Mouse (Mus musculus) heart, embryonic 16.5 days (tissue): ENCODE results near the gene Rpap3. TPM values are rescaled to one million over a fixed set of nuclear protein-coding genes. Genes with fewer than 3 reads are reported as not detected.

Experiments
- ATAC-seq: fragments of 200-750 bp; cut with Nextera tagmentation; replicated peaks from 2 replicates; pipeline ENCODE4 v1.8.0; 2017; ENCODE audit warnings: moderate number of reproducible peaks; ENCODE audit not compliant: insufficient read depth, low FRiP score; ENCODE audit errors: extremely low read depth
- H3K27ac ChIP-seq: fragments of 300-500 bp; sonication (generic); 2 replicates; pipeline ENCODE4 v1.5.1; 2014; ENCODE audit warnings: mild to moderate bottlenecking, low read length, control low read depth, moderate library complexity
- H3K27me3 ChIP-seq: fragments of 300-500 bp; sonication (generic); 2 replicates; pipeline ENCODE4 v1.6.1; 2014; ENCODE audit warnings: low read length, mixed read lengths; ENCODE audit not compliant: control insufficient read depth, insufficient read depth
- H3K36me3 ChIP-seq: fragments of 300-500 bp; sonication (generic); 2 replicates; pipeline ENCODE4 v1.6.1; 2014; ENCODE audit not compliant: control insufficient read depth, insufficient read depth
- H3K4me1 ChIP-seq: fragments of 300-500 bp; sonication (generic); 2 replicates; pipeline ENCODE4 v1.6.1; 2014; ENCODE audit warnings: low read length, mixed read lengths; ENCODE audit not compliant: control insufficient read depth, insufficient read depth
- H3K4me2 ChIP-seq: fragments of 300-500 bp; sonication (generic); 2 replicates; pipeline ENCODE4 v1.6.1; 2014; ENCODE audit warnings: low read depth, mild to moderate bottlenecking, control low read depth, low read length
- H3K4me3 ChIP-seq: fragments of 300-500 bp; sonication (generic); 2 replicates; pipeline ENCODE4 v1.5.1; 2014; ENCODE audit warnings: mild to moderate bottlenecking, control low read depth, low read length
- H3K9ac ChIP-seq: fragments of 300-500 bp; sonication (generic); 2 replicates; pipeline ENCODE4 v1.6.1; 2014; ENCODE audit warnings: low read length, control low read depth
- H3K9me3 ChIP-seq: fragments of 300-500 bp; sonication (generic); replicated peaks from 2 replicates; pipeline ENCODE4 v1.6.1; 2016; ENCODE audit warnings: low read length; ENCODE audit not compliant: control insufficient read depth
- WGBS: fragments of 180-500 bp; shearing (Covaris S2); extraction: QIAGEN DNeasy Blood & Tissue Kit; methylation state at CpG from one replicate; pipeline ENCODE4 v1.1.7; 2014; 5-methylcytosine and 5-hydroxymethylcytosine counted together
- polyA plus RNA-seq: library from polyadenylated mRNA; unstranded; fragments of >200 nt; fragmentation: Nextera tagmentation; extraction: Ambion mirVana; gene quantifications from 2 replicates; pipeline ENCODE4 v1.2.1, GENCODE M21; 2015

Gene Rpap3
- polyA plus RNA-seq, 1 experiment from 2014 or later = 22.9 TPM

DNA sequence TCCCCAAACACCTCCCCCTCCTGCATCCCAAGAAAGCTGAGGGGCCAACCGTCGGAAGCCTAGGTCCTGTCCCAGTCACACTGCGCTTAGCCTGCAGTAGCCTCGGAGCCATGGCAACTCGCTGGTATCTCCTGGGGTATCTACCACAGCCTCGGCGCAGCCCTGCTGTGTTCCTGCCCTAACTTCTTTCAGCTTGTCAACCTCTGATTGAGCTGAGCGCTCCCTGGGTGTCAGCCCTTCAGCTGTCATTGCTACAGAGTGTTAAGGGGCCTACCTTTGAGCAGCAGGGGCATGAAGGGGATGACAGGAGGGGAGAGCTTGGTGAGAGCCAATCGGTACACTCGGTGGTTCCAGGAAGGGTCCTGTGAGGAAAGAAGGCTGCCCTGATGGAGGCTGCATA lies 42.7 kb upstream of the Rpap3 start:
- Histone ChIP-seq H3K9me3 (no peaks in the 10 kb centered on the region), H3K4me3 (peak overlapping the region; percentile 26; the same call in 1 of the 2 replicates), H3K9ac (peak overlapping the region; percentile 48), H3K4me2 (peak overlapping the region; percentile 36), H3K36me3 (no peaks in the 10 kb centered on the region), H3K27me3 (no peaks in the 10 kb centered on the region), H3K4me1 (peaks cover 38% of the 10 kb centered on the region), H3K27ac (peak overlapping the region; percentile 76)
- peak; percentile 65 for ATAC-seq
- WGBS = 28% methylated on average over 10 of the region's 10 CpGs

DNA sequence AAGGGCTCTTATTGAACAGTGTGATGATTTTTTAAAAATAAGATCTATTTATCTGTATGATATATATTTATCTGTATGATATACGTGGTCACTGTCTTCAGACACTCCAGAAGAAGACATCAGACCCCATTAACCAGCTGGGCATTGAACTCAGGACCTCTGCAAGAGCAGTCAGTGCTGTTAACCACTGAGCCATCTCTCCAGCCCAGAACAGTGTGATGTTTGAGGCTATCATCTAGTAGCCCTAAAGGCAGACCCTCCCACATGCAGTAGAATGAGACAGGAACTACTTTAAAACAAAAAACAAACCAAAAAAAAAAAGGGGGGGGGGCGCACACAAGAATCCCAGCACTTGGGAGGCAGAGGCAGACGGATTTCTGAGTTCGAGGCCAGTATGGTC lies 41.9 kb upstream of the Rpap3 start:
- H3K36me3 ChIP-seq = no peaks in the 10 kb centered on the region
- H3K9me3 ChIP-seq = no peaks in the 10 kb centered on the region
- no peaks in the 10 kb centered on the region for H3K27me3 ChIP-seq
- peaks cover 40% of the 10 kb centered on the region for H3K4me1 ChIP-seq
- no peak overlapping the region; the same call in 1 of the 2 replicates for H3K27ac ChIP-seq
- H3K4me2 ChIP-seq = no peak overlapping the region
- no peak for ATAC-seq
- H3K9ac ChIP-seq = no peak overlapping the region
- WGBS = 87% methylated on average over 4 of the region's 4 CpGs
- H3K4me3 ChIP-seq = no peak overlapping the region

- H3K4me1 ChIP-seq = peaks cover 48% of the 10 kb centered on the region
- no peak for ATAC-seq
- no peaks in the 10 kb centered on the region for H3K27me3 ChIP-seq
- H3K9ac ChIP-seq = no peak overlapping the region
- no peak overlapping the region for H3K4me3 ChIP-seq
- WGBS = 87% methylated on average over 24 of the region's 24 CpGs
- no peaks in the 10 kb centered on the region for H3K9me3 ChIP-seq
- H3K27ac ChIP-seq = no peak overlapping the region
- no peak overlapping the region for H3K4me2 ChIP-seq
- H3K36me3 ChIP-seq = no peaks in the 10 kb centered on the region
Measured at GRCm38 (mm10) chr15:97746748-97747147, 41.1 kb upstream of the Rpap3 start.

DNA sequence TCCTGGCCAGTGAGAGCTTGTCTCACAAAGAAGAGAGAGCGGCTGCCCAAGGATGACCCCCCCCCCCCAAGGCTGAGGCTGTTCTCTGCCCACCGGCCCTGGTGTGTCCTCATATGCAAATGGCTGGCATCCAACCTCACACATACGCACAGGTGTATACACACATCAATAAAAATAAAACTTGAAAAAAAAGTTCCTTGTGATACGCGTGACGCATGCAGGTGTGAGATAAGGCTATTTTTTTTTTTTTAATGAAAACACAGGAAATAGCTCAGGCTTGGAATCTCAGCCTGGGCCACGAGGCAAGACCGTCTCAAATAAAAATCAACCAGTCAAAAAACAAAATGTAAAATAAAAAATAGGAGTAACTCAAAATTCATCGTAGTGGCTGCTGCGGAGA lies 40.7 kb upstream of the Rpap3 start:
- no peak overlapping the region for H3K4me3 ChIP-seq
- ATAC-seq = no peak
- H3K9me3 ChIP-seq = no peaks in the 10 kb centered on the region
- H3K36me3 ChIP-seq = no peaks in the 10 kb centered on the region
- 85% methylated on average over 10 of the region's 10 CpGs for WGBS
- no peak overlapping the region for H3K9ac ChIP-seq
- no peak overlapping the region for H3K4me2 ChIP-seq
- H3K4me1 ChIP-seq = peaks cover 50% of the 10 kb centered on the region
- H3K27me3 ChIP-seq = no peaks in the 10 kb centered on the region
- H3K27ac ChIP-seq = no peak overlapping the region

- H3K27ac ChIP-seq = peak overlapping the region; percentile 64
- 34% methylated on average over 10 of the region's 10 CpGs for WGBS
Measured at GRCm38 (mm10) chr15:97745331-97745730, 39.7 kb upstream of the Rpap3 start.

GRCm38 (mm10) chr15:97744930-97745329 lies 39.3 kb upstream of the Rpap3 start:
- Histone ChIP-seq H3K4me3 (no peak overlapping the region), H3K4me1 (peaks cover 39% of the 10 kb centered on the region), H3K36me3 (no peaks in the 10 kb centered on the region), H3K9ac (peak overlapping the region; percentile 55), H3K27me3 (no peaks in the 10 kb centered on the region), H3K4me2 (no peak overlapping the region), H3K9me3 (no peaks in the 10 kb centered on the region), H3K27ac (peak overlapping the region; percentile 64)
- WGBS = 66% methylated on average over 10 of the region's 10 CpGs
- ATAC-seq = 0 out of 2 replicates have a peak, but pooled peaks have one; percentile 8

More at GRCm38 (mm10) chr15:97745331-97745730, 39.7 kb upstream of the Rpap3 start:
- no peak overlapping the region for H3K4me2 ChIP-seq
- H3K9ac ChIP-seq = peak overlapping the region; percentile 55
- no peaks in the 10 kb centered on the region for H3K9me3 ChIP-seq
- H3K36me3 ChIP-seq = no peaks in the 10 kb centered on the region
- H3K4me3 ChIP-seq = no peak overlapping the region
- H3K27me3 ChIP-seq = no peaks in the 10 kb centered on the region
- ATAC-seq = 0 out of 2 replicates have a peak, but pooled peaks have one; percentile 13
- peaks cover 43% of the 10 kb centered on the region for H3K4me1 ChIP-seq

GRCm38 (mm10) chr15:97743961-97744525 lies 38.4 kb upstream of the Rpap3 start:
- Histone ChIP-seq H3K4me2 (no peak overlapping the region), H3K4me3 (no peak overlapping the region), H3K27me3 (no peaks in the 10 kb centered on the region), H3K9me3 (no peaks in the 10 kb centered on the region), H3K27ac (peak overlapping the region; percentile 17; the same call in 1 of the 2 replicates), H3K4me1 (peaks cover 36% of the 10 kb centered on the region), H3K36me3 (no peaks in the 10 kb centered on the region), H3K9ac (no peak overlapping the region)
- no peak for ATAC-seq
- 56% methylated on average over 12 of the region's 12 CpGs for WGBS

DNA sequence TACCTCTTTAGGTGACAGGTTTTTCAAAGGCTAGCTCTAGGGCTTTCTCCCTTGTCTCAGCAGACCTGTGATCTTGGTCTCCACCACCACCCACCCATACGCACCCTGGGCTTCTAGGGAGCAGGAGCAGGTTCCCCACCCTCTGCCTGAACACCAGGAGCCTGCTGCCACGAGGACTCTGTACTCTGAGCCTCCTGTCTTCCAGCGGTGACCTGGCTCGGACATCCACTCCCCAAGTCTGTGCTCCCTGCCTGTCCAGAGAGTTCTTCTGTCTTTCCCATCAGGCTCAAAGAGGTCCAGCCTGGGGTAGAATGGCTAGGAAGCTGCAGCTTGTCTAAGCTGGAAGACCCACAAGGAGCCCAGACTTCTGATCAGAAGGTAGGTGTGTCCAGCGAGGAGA lies 37.6 kb upstream of the Rpap3 start:
- Histone ChIP-seq H3K27me3 (no peaks in the 10 kb centered on the region), H3K4me2 (no peak overlapping the region), H3K27ac (no peak overlapping the region), H3K36me3 (no peaks in the 10 kb centered on the region), H3K9me3 (no peaks in the 10 kb centered on the region), H3K9ac (no peak overlapping the region), H3K4me1 (peaks cover 30% of the 10 kb centered on the region), H3K4me3 (no peak overlapping the region)
- no peak for ATAC-seq
- WGBS = 86% methylated on average over 5 of the region's 5 CpGs

- Histone ChIP-seq H3K4me2 (no peak overlapping the region), H3K27ac (peak overlapping the region; percentile 37), H3K9ac (no peak overlapping the region; the same call in 1 of the 2 replicates), H3K4me1 (peaks cover 24% of the 10 kb centered on the region), H3K4me3 (no peak overlapping the region), H3K9me3 (0 out of 2 replicates have a peak, but pooled peaks cover under 1% of the 10 kb centered on the region), H3K36me3 (no peaks in the 10 kb centered on the region), H3K27me3 (no peaks in the 10 kb centered on the region)
- 52% methylated on average over 4 of the region's 4 CpGs for WGBS
- ATAC-seq = no peak
Measured at GRCm38 (mm10) chr15:97742600-97742999, 37.0 kb upstream of the Rpap3 start.
